Mouse (Mus musculus) ES-E14 (cell line): ENCODE measurements around the gene Cntrob. TPM values are rescaled to one million over a fixed set of nuclear protein-coding genes. Genes with fewer than 3 reads are reported as not detected.

Source experiments
- DNase-seq: peaks from one replicate; pipeline ENCODE4 v3.0.0-alpha.2; 2013; ENCODE audit warnings: low read depth, low spot score
- H3K27ac ChIP-seq: 2 replicates; pipeline ENCODE4 v1.5.1; 2012; ENCODE audit warnings: low read depth, mild to moderate bottlenecking, low read length, moderate library complexity, mixed read lengths; ENCODE audit not compliant: poor library complexity, insufficient read depth, severe bottlenecking
- H3K36me3 ChIP-seq: 2 replicates; pipeline ENCODE4 v1.6.1; 2012; ENCODE audit warnings: mild to moderate bottlenecking, low read length, moderate library complexity, mixed read lengths; ENCODE audit not compliant: control insufficient read depth, poor library complexity, insufficient read depth, severe bottlenecking
- H3K4me1 ChIP-seq, 2 experiments: fragments of 150-350 bp in 1 of 2; sonication (generic) in 1 of 2; 2 replicates each; pipeline ENCODE4 v1.6.1; 2012; ENCODE audit warnings: low read length in 2 of 2, mild to moderate bottlenecking in 1 of 2, mixed read lengths in 1 of 2; ENCODE audit not compliant: control insufficient read depth in 2 of 2, insufficient read depth in 2 of 2, poor library complexity in 1 of 2
- H3K4me3 ChIP-seq, 2 experiments: fragments of 150-350 bp in 1 of 2; sonication (generic) in 1 of 2; 2 replicates each; pipeline ENCODE4 v1.5.1; 2012; ENCODE audit warnings: low read length in 2 of 2, low read depth in 1 of 2, mild to moderate bottlenecking in 1 of 2, mixed read lengths in 1 of 2; ENCODE audit not compliant: insufficient read depth in 1 of 2, poor library complexity in 1 of 2, severe bottlenecking in 1 of 2
- H3K9ac ChIP-seq: 2 replicates; pipeline ENCODE4 v1.6.1; 2012; ENCODE audit warnings: low read depth, mild to moderate bottlenecking, low read length, mixed read lengths; ENCODE audit not compliant: poor library complexity, insufficient read depth, severe bottlenecking
- H3K9me3 ChIP-seq: fragments of 150-350 bp; sonication (generic); 2 replicates; pipeline ENCODE4 v1.6.1; 2012; ENCODE audit warnings: low read depth, mild to moderate bottlenecking, low read length; ENCODE audit not compliant: control insufficient read depth, insufficient read depth
- CHD2 ChIP-seq: IDR thresholded peaks from 2 replicates; pipeline ENCODE4 v1.6.1; 2014; ENCODE audit warnings: mild to moderate bottlenecking, low read depth, low read length, inconsistent platforms
- HCFC1 ChIP-seq: IDR thresholded peaks from 2 replicates; pipeline ENCODE4 v1.6.1; 2012; ENCODE audit warnings: low read length, inconsistent platforms, borderline replicate concordance; ENCODE audit not compliant: insufficient read depth
- MAFK ChIP-seq: IDR thresholded peaks from 2 replicates; pipeline ENCODE4 v1.6.1; 2014; ENCODE audit warnings: mild to moderate bottlenecking, low read depth, low read length, inconsistent platforms; ENCODE audit not compliant: insufficient read depth
- ZC3H11A ChIP-seq: IDR thresholded peaks from 2 replicates; pipeline ENCODE4 v1.6.1; 2012; ENCODE audit warnings: low read depth, mild to moderate bottlenecking, inconsistent platforms, low read length, borderline replicate concordance
- ZNF384 ChIP-seq: IDR thresholded peaks from 2 replicates; pipeline ENCODE4 v1.6.1; 2012; ENCODE audit warnings: low read depth, low read length, inconsistent platforms
- in situ Hi-C, 2 experiments: fragments of 600-800 bp; cut with MboI; formaldehyde crosslinking; loops; one replicate each; pipeline ENCODE4 v1.15.1; 2025; ENCODE audit warnings: low sequenced_read_pairs in 2 of 2, inconsistent platforms in 1 of 2; ENCODE audit not compliant: unreplicated experiment in 2 of 2
- total RNA-seq: library from RNA; depleted of rRNA; stranded (reverse); fragments of 300-350 nt; gene quantifications from 2 replicates; pipeline ENCODE4 v1.2.3, GENCODE M21; 2012; rRNA removed

The Cntrob gene
- 23.0 and 27.4 TPM in 2 replicates for total RNA-seq

GRCm38 (mm10) chr11:69323667-69324111 lies at the start of gene Cntrob, which contains the start of gene Trappc1:
Gene Cntrob, minus strand, starts transcription at chr11:69323775.
Gene Trappc1, plus strand, starts transcription at chr11:69323980.
- H3K4me1 ChIP-seq, result peaks cover 0 to 10% of the 10 kb centered on the region in 2 experiments; a peak in 2 of 4 replicates
- peak within 1 kb of the TSS; percentile 92 for H3K9ac ChIP-seq
- peaks cover 10% of the 10 kb centered on the region; the same call in 1 of the 2 replicates for H3K36me3 ChIP-seq
- H3K4me3 ChIP-seq, result peak within 1 kb of the TSS; percentile 80 to 90
- DNase-seq, result peak; percentile 98
- peak within 1 kb of the TSS; percentile 48 for H3K27ac ChIP-seq
- no peaks in the 10 kb centered on the region for H3K9me3 ChIP-seq
- TF ChIP-seq CHD2, result no peak; the same call in 1 of the 2 replicates
- no peak for TF ChIP-seq MAFK
- TF ChIP-seq HCFC1, result no peak
- TF ChIP-seq ZC3H11A, result no peak
- no peak for TF ChIP-seq ZNF384
- in situ Hi-C loops, result no loop called here

- Histone ChIP-seq H3K4me1 (peaks cover 0 to 14% of the 10 kb centered on the region in 2 experiments; a peak in 2 of 4 replicates), H3K36me3 (no peaks in the 10 kb centered on the region), H3K4me3 (no peak overlapping the region), H3K9me3 (no peaks in the 10 kb centered on the region), H3K27ac (no peak overlapping the region), H3K9ac (no peak overlapping the region)
- in situ Hi-C loops, result no loop called here
- TF ChIP-seq ZC3H11A (peak; percentile 47; the same call in 1 of the 2 replicates), MAFK (no peak)
- DNase-seq, result no peak
These were observed 49.2 kb upstream of the Cntrob start for GRCm38 (mm10) chr11:69372780-69373170.

- Histone ChIP-seq H3K9me3 (no peaks in the 10 kb centered on the region), H3K27ac (no peak overlapping the region), H3K4me3 (no peak overlapping the region), H3K36me3 (no peaks in the 10 kb centered on the region), H3K9ac (no peak overlapping the region), H3K4me1 (peaks cover 0 to 17% of the 10 kb centered on the region in 2 experiments; a peak in 2 of 4 replicates)
- in situ Hi-C loops, result no loop called here
- no peak for TF ChIP-seq MAFK
- TF ChIP-seq ZNF384, result no peak
- no peak for TF ChIP-seq HCFC1
- TF ChIP-seq ZC3H11A, result no peak
- no peak for TF ChIP-seq CHD2
- no peak for DNase-seq
These were observed 48.6 kb upstream of the Cntrob start for GRCm38 (mm10) chr11:69372056-69372779.

GRCm38 (mm10) chr11:69371601-69372000 lies 48.0 kb upstream of the Cntrob start:
- no peak for DNase-seq
- no peaks in the 10 kb centered on the region for H3K36me3 ChIP-seq
- peaks cover 0 to 17% of the 10 kb centered on the region in 2 experiments; a peak in 2 of 4 replicates for H3K4me1 ChIP-seq
- H3K9ac ChIP-seq, result no peak overlapping the region
- TF ChIP-seq HCFC1, result no peak
- TF ChIP-seq MAFK, result no peak
- TF ChIP-seq ZNF384, result no peak
- no peak for TF ChIP-seq CHD2
- no peak for TF ChIP-seq ZC3H11A
- no peak overlapping the region for H3K27ac ChIP-seq
- H3K9me3 ChIP-seq, result no peaks in the 10 kb centered on the region
- in situ Hi-C loops, result no loop called here
- no peak overlapping the region for H3K4me3 ChIP-seq

GRCm38 (mm10) chr11:69370817-69371215 lies 47.2 kb upstream of the Cntrob start:
- TF ChIP-seq HCFC1 (no peak), CHD2 (no peak), MAFK (no peak)
- H3K4me3 ChIP-seq, result no peak overlapping the region
- H3K9me3 ChIP-seq, result no peaks in the 10 kb centered on the region

More at GRCm38 (mm10) chr11:69370817-69371215, 47.2 kb upstream of the Cntrob start:
- Histone ChIP-seq H3K4me1 (peaks cover 0 to 21% of the 10 kb centered on the region in 2 experiments; a peak in 2 of 4 replicates), H3K36me3 (no peaks in the 10 kb centered on the region), H3K9ac (no peak overlapping the region), H3K27ac (no peak overlapping the region)
- no peak for DNase-seq
- in situ Hi-C loops, result no loop called here
